Mouse (Mus musculus): ENCODE measurements around the gene Tekt2. TPM values are rescaled to one million over a fixed set of nuclear protein-coding genes. Genes with fewer than 3 reads are reported as not detected.
A peak's percentile ranks its signal among the peaks of the same experiment; 100 is the strongest.

Tekt2 gene
- total RNA-seq (2017): not detected in 3 replicates

GRCm38 (mm10) chr4:126325281-126325861 lies at the start of gene Tekt2:
TSS of gene Tekt2 (minus strand) at chr4:126325688.
- no peak for ATAC-seq (replicated peaks; ENCODE audit: insufficient number of reproducible peaks, low FRiP score, low TSS enrichment, poor library complexity, severe bottlenecking)

- ATAC-seq (replicated peaks; ENCODE audit: insufficient number of reproducible peaks, low FRiP score, low TSS enrichment, poor library complexity, severe bottlenecking): no peak
Measured at GRCm38 (mm10) chr4:126371497-126371896, 46.0 kb upstream of the Tekt2 start.

- no peak for ATAC-seq (replicated peaks; ENCODE audit: insufficient number of reproducible peaks, low FRiP score, low TSS enrichment, poor library complexity, severe bottlenecking)
Measured at GRCm38 (mm10) chr4:126360069-126360468, 34.6 kb upstream of the Tekt2 start.

GRCm38 (mm10) chr4:126343451-126343850 lies 18.0 kb upstream of the Tekt2 start:
- no peak for ATAC-seq (replicated peaks; ENCODE audit: insufficient number of reproducible peaks, low FRiP score, low TSS enrichment, poor library complexity, severe bottlenecking)

GRCm38 (mm10) chr4:126339461-126339860 lies 14.0 kb upstream of the Tekt2 start:
- ATAC-seq (replicated peaks; ENCODE audit: insufficient number of reproducible peaks, low FRiP score, low TSS enrichment, poor library complexity, severe bottlenecking): no peak

- ATAC-seq (replicated peaks; ENCODE audit: insufficient number of reproducible peaks, low FRiP score, low TSS enrichment, poor library complexity, severe bottlenecking): no peak
Measured at GRCm38 (mm10) chr4:126332358-126332757, 6.9 kb upstream of the Tekt2 start.

- no peak for ATAC-seq (replicated peaks; ENCODE audit: insufficient number of reproducible peaks, low FRiP score, low TSS enrichment, poor library complexity, severe bottlenecking)
Measured at GRCm38 (mm10) chr4:126331751-126332150, 6.3 kb upstream of the Tekt2 start.

- no peak for ATAC-seq (replicated peaks; ENCODE audit: insufficient number of reproducible peaks, low FRiP score, low TSS enrichment, poor library complexity, severe bottlenecking)
Measured at GRCm38 (mm10) chr4:126330295-126330694, 4.8 kb upstream of the Tekt2 start.

- ATAC-seq (replicated peaks; ENCODE audit: insufficient number of reproducible peaks, low FRiP score, low TSS enrichment, poor library complexity, severe bottlenecking): no peak
Measured at GRCm38 (mm10) chr4:126326036-126326435, 548 bp upstream of the Tekt2 start.

- no peak for ATAC-seq (replicated peaks; ENCODE audit: insufficient number of reproducible peaks, low FRiP score, low TSS enrichment, poor library complexity, severe bottlenecking)
Measured at GRCm38 (mm10) chr4:126324861-126325260, 627 bp downstream of the Tekt2 start.

- ATAC-seq (replicated peaks; ENCODE audit: insufficient number of reproducible peaks, low FRiP score, low TSS enrichment, poor library complexity, severe bottlenecking): no peak
Measured at GRCm38 (mm10) chr4:126322646-126323045, 2.8 kb downstream of the Tekt2 start.

- no peak for ATAC-seq (replicated peaks; ENCODE audit: insufficient number of reproducible peaks, low FRiP score, low TSS enrichment, poor library complexity, severe bottlenecking)
Measured at GRCm38 (mm10) chr4:126321854-126322511, 3.5 kb downstream of the Tekt2 start.

GRCm38 (mm10) chr4:126321111-126321853 lies 4.2 kb downstream of the Tekt2 start, which contains the start of gene Adprhl2:
TSS of gene Adprhl2 (minus strand) at chr4:126321703.
- ATAC-seq (replicated peaks; ENCODE audit: insufficient number of reproducible peaks, low FRiP score, low TSS enrichment, poor library complexity, severe bottlenecking): peak; percentile 88

GRCm38 (mm10) chr4:126319806-126320205 lies 5.7 kb downstream of the Tekt2 start:
- no peak for ATAC-seq (replicated peaks; ENCODE audit: insufficient number of reproducible peaks, low FRiP score, low TSS enrichment, poor library complexity, severe bottlenecking)

- no peak for ATAC-seq (replicated peaks; ENCODE audit: insufficient number of reproducible peaks, low FRiP score, low TSS enrichment, poor library complexity, severe bottlenecking)
Measured at GRCm38 (mm10) chr4:126316443-126317040, 8.9 kb downstream of the Tekt2 start.

- ATAC-seq (replicated peaks; ENCODE audit: insufficient number of reproducible peaks, low FRiP score, low TSS enrichment, poor library complexity, severe bottlenecking): no peak
Measured at GRCm38 (mm10) chr4:126315931-126316330, 9.6 kb downstream of the Tekt2 start.

GRCm38 (mm10) chr4:126314393-126314792 lies 11.1 kb downstream of the Tekt2 start:
- no peak for ATAC-seq (replicated peaks; ENCODE audit: insufficient number of reproducible peaks, low FRiP score, low TSS enrichment, poor library complexity, severe bottlenecking)

GRCm38 (mm10) chr4:126313202-126313601 lies 12.3 kb downstream of the Tekt2 start:
- no peak for ATAC-seq (replicated peaks; ENCODE audit: insufficient number of reproducible peaks, low FRiP score, low TSS enrichment, poor library complexity, severe bottlenecking)

GRCm38 (mm10) chr4:126311566-126312200 lies 13.8 kb downstream of the Tekt2 start:
- no peak for ATAC-seq (replicated peaks; ENCODE audit: insufficient number of reproducible peaks, low FRiP score, low TSS enrichment, poor library complexity, severe bottlenecking)

Measured in monocyte, adult 5-6 weeks (primary cell).